Mouse (Mus musculus) retina, embryonic 14.5 days (tissue): Measurements from ENCODE around the gene Rbp1.

Source experiments
- DNase-seq: peaks from one replicate; pipeline ENCODE4 v3.0.0-alpha.2; 2015; ENCODE audit warnings: low spot score

Gene Rbp1

GRCm38 (mm10) chr9:98492821-98493220 is 70.1 kb downstream of the Rbp1 start:
- no peak for DNase-seq
